Mouse (Mus musculus): Measurements from ENCODE around the gene Vmn1r44. TPM values are rescaled to one million over a fixed set of nuclear protein-coding genes. Genes with fewer than 3 reads are reported as not detected.
"Not testable (repeated sequence)": the region's sequence is repeated elsewhere in the genome, so short reads cannot be mapped to it uniquely, and the experiment has no call there.

The Vmn1r44 gene
- polyA plus RNA-seq (2015; fragmentation: Nextera tagmentation; extraction: Ambion mirVana): not detected in 2 replicates

- no peak for ATAC-seq (ENCODE audit: insufficient number of reproducible peaks, insufficient read depth, low FRiP score, low TSS enrichment, low read depth)
- H3K36me3 ChIP-seq: no peaks in the 10 kb centered on the region
- no peaks in the 10 kb centered on the region for H3K27me3 ChIP-seq
- H3K4me3 ChIP-seq: no peak within 1 kb of the TSS
- H3K4me2 ChIP-seq: no peak within 1 kb of the TSS
- H3K4me1 ChIP-seq: no peaks in the 10 kb centered on the region
- no peak within 1 kb of the TSS for H3K9ac ChIP-seq
- 71% methylated on average over 1 of the region's 1 CpGs for WGBS
- no peak within 1 kb of the TSS for H3K27ac ChIP-seq
- no peaks in the 10 kb centered on the region for H3K9me3 ChIP-seq
These were observed at the start of gene Vmn1r44 for GRCm38 (mm10) chr6:89883360-89883759. Gene Vmn1r44, plus strand, starts transcription at chr6:89883660.

GRCm38 (mm10) chr6:89857552-89857951 is 25.9 kb upstream of the Vmn1r44 start:
- Histone ChIP-seq H3K9ac (no peak overlapping the region), H3K27me3 (no peaks in the 10 kb centered on the region), H3K27ac (no peak overlapping the region), H3K4me2 (no peak overlapping the region), H3K36me3 (no peaks in the 10 kb centered on the region), H3K9me3 (peaks cover 10% of the 10 kb centered on the region), H3K4me3 (no peak overlapping the region), H3K4me1 (no peaks in the 10 kb centered on the region)
- 72% methylated on average over 3 of the region's 3 CpGs for WGBS
- ATAC-seq (ENCODE audit: insufficient number of reproducible peaks, insufficient read depth, low FRiP score, low TSS enrichment, low read depth): no peak

GRCm38 (mm10) chr6:89859839-89860238 is 23.6 kb upstream of the Vmn1r44 start:
- WGBS: 82% methylated on average over 2 of the region's 2 CpGs
- no peaks in the 10 kb centered on the region for H3K27me3 ChIP-seq
- H3K9me3 ChIP-seq: peaks cover 10% of the 10 kb centered on the region
- no peak overlapping the region for H3K27ac ChIP-seq
- H3K4me2 ChIP-seq: no peak overlapping the region
- no peak for ATAC-seq (ENCODE audit: insufficient number of reproducible peaks, insufficient read depth, low FRiP score, low TSS enrichment, low read depth)
- H3K4me3 ChIP-seq: no peak overlapping the region
- H3K36me3 ChIP-seq: no peaks in the 10 kb centered on the region
- no peak overlapping the region for H3K9ac ChIP-seq
- H3K4me1 ChIP-seq: no peaks in the 10 kb centered on the region

GRCm38 (mm10) chr6:89863792-89864191 is 19.7 kb upstream of the Vmn1r44 start:
- Histone ChIP-seq H3K4me2 (no peak overlapping the region), H3K36me3 (no peaks in the 10 kb centered on the region), H3K4me1 (no peaks in the 10 kb centered on the region), H3K27me3 (no peaks in the 10 kb centered on the region), H3K9ac (no peak overlapping the region), H3K9me3 (peaks cover 17% of the 10 kb centered on the region), H3K4me3 (no peak overlapping the region), H3K27ac (no peak overlapping the region)
- ATAC-seq (ENCODE audit: insufficient number of reproducible peaks, insufficient read depth, low FRiP score, low TSS enrichment, low read depth): no peak
- 71% methylated on average over 4 of the region's 4 CpGs for WGBS

GRCm38 (mm10) chr6:89867276-89867675 is 16.2 kb upstream of the Vmn1r44 start:
- H3K4me2 ChIP-seq: no peak overlapping the region

GRCm38 (mm10) chr6:89867976-89868375 is 15.5 kb upstream of the Vmn1r44 start:
- Histone ChIP-seq H3K4me2 (no peak overlapping the region), H3K9ac (no peak overlapping the region), H3K4me1 (no peaks in the 10 kb centered on the region), H3K9me3 (peaks cover 13% of the 10 kb centered on the region; the same call in 1 of the 2 replicates), H3K36me3 (no peaks in the 10 kb centered on the region), H3K27me3 (no peaks in the 10 kb centered on the region), H3K4me3 (no peak overlapping the region), H3K27ac (no peak overlapping the region)
- no peak for ATAC-seq (ENCODE audit: insufficient number of reproducible peaks, insufficient read depth, low FRiP score, low TSS enrichment, low read depth)
- WGBS: 82% methylated on average over 2 of the region's 2 CpGs

More at GRCm38 (mm10) chr6:89867276-89867675, 16.2 kb upstream of the Vmn1r44 start:
- no peak overlapping the region for H3K9ac ChIP-seq
- H3K4me3 ChIP-seq: no peak overlapping the region
- H3K27me3 ChIP-seq: no peaks in the 10 kb centered on the region
- ATAC-seq (ENCODE audit: insufficient number of reproducible peaks, insufficient read depth, low FRiP score, low TSS enrichment, low read depth): no peak
- no peaks in the 10 kb centered on the region for H3K36me3 ChIP-seq
- peaks cover 14% of the 10 kb centered on the region for H3K9me3 ChIP-seq
- 91% methylated on average over 2 of the region's 2 CpGs for WGBS
- H3K4me1 ChIP-seq: no peaks in the 10 kb centered on the region
- no peak overlapping the region for H3K27ac ChIP-seq

- H3K36me3 ChIP-seq; H3K9ac ChIP-seq; H3K27ac ChIP-seq; H3K27me3 ChIP-seq; H3K9me3 ChIP-seq; H3K4me1 ChIP-seq; H3K4me2 ChIP-seq; H3K4me3 ChIP-seq; ATAC-seq (ENCODE audit: insufficient number of reproducible peaks, insufficient read depth, low FRiP score, low TSS enrichment, low read depth): not testable (repeated sequence)
- WGBS: 78% methylated on average over 3 of the region's 3 CpGs
These were observed 7.1 kb upstream of the Vmn1r44 start, which contains the start of the genes Vmn1r42 and Vmn1r43 for GRCm38 (mm10) chr6:89876313-89876712. Gene Vmn1r42, minus strand, starts transcription at chr6:89876413. Gene Vmn1r43, minus strand, starts transcription at chr6:89876413.

GRCm38 (mm10) chr6:89876963-89877362 is 6.5 kb upstream of the Vmn1r44 start:
- no peak overlapping the region for H3K4me3 ChIP-seq
- no peak overlapping the region for H3K27ac ChIP-seq
- H3K27me3 ChIP-seq: no peaks in the 10 kb centered on the region
- no peaks in the 10 kb centered on the region for H3K9me3 ChIP-seq
- H3K4me1 ChIP-seq: no peaks in the 10 kb centered on the region
- ATAC-seq (ENCODE audit: insufficient number of reproducible peaks, insufficient read depth, low FRiP score, low TSS enrichment, low read depth): no peak
- H3K4me2 ChIP-seq: no peak overlapping the region
- 70% methylated on average over 2 of the region's 2 CpGs for WGBS
- no peaks in the 10 kb centered on the region for H3K36me3 ChIP-seq
- no peak overlapping the region for H3K9ac ChIP-seq

- Histone ChIP-seq H3K27me3 (no peaks in the 10 kb centered on the region), H3K4me3 (no peak overlapping the region), H3K4me1 (no peaks in the 10 kb centered on the region), H3K9me3 (no peaks in the 10 kb centered on the region), H3K36me3 (no peaks in the 10 kb centered on the region), H3K9ac (no peak overlapping the region), H3K27ac (no peak overlapping the region), H3K4me2 (no peak overlapping the region)
- ATAC-seq (ENCODE audit: insufficient number of reproducible peaks, insufficient read depth, low FRiP score, low TSS enrichment, low read depth): no peak
These were observed 2.6 kb upstream of the Vmn1r44 start for GRCm38 (mm10) chr6:89880867-89881266.

GRCm38 (mm10) chr6:89883812-89884211 is 352 bp downstream of the Vmn1r44 start:
- H3K27me3 ChIP-seq: no peaks in the 10 kb centered on the region
- no peak overlapping the region for H3K9ac ChIP-seq
- no peak for ATAC-seq (ENCODE audit: insufficient number of reproducible peaks, insufficient read depth, low FRiP score, low TSS enrichment, low read depth)
- no peaks in the 10 kb centered on the region for H3K9me3 ChIP-seq
- no peak overlapping the region for H3K4me2 ChIP-seq
- 52% methylated on average over 2 of the region's 2 CpGs for WGBS
- H3K27ac ChIP-seq: no peak overlapping the region
- no peak overlapping the region for H3K4me3 ChIP-seq
- H3K36me3 ChIP-seq: no peaks in the 10 kb centered on the region
- no peaks in the 10 kb centered on the region for H3K4me1 ChIP-seq

GRCm38 (mm10) chr6:89940498-89940897 is 57.0 kb downstream of the Vmn1r44 start, which contains the start of gene Vmn1r45:
Gene Vmn1r45, minus strand, starts transcription at chr6:89940598.
- not testable (repeated sequence) for H3K4me2 ChIP-seq; H3K4me3 ChIP-seq; H3K27ac ChIP-seq; H3K9me3 ChIP-seq; ATAC-seq (ENCODE audit: insufficient number of reproducible peaks, insufficient read depth, low FRiP score, low TSS enrichment, low read depth); H3K4me1 ChIP-seq; H3K27me3 ChIP-seq; H3K9ac ChIP-seq; H3K36me3 ChIP-seq
- 85% methylated on average over 2 of the region's 2 CpGs for WGBS

GRCm38 (mm10) chr6:89940926-89941325 is 57.5 kb downstream of the Vmn1r44 start:
- Histone ChIP-seq H3K4me1 (no peaks in the 10 kb centered on the region), H3K4me3 (no peak overlapping the region), H3K9ac (no peak overlapping the region), H3K27ac (no peak overlapping the region), H3K27me3 (no peaks in the 10 kb centered on the region), H3K9me3 (no peaks in the 10 kb centered on the region), H3K4me2 (no peak overlapping the region), H3K36me3 (no peaks in the 10 kb centered on the region)
- no peak for ATAC-seq (ENCODE audit: insufficient number of reproducible peaks, insufficient read depth, low FRiP score, low TSS enrichment, low read depth)
- WGBS: 76% methylated on average over 2 of the region's 2 CpGs

Data from embryonic facial prominence, embryonic 13.5 days (tissue).